Mouse (Mus musculus) liver, postnatal 0 days (tissue): ENCODE measurements around the gene Xdh.
A peak's percentile ranks its signal among the peaks of the same experiment; 100 is the strongest.

Source experiments
- CTCF ChIP-seq: sonication (generic); IDR thresholded peaks from 2 replicates; pipeline ENCODE4 v1.5.1; 2016; ENCODE audit warnings: antibody characterized with exemption, low read depth
- EP300 ChIP-seq: IDR thresholded peaks from 2 replicates; pipeline ENCODE4 v1.6.1; 2016; ENCODE audit warnings: antibody characterized with exemption, low read depth, mild to moderate bottlenecking

- peak; percentile 44 for TF ChIP-seq CTCF
- no peak for TF ChIP-seq EP300
Measured at GRCm38 (mm10) chr17:73949498-73949897, 498 bp downstream of the Xdh start.
